Mouse (Mus musculus): Measurements from ENCODE around the gene Hoxb8.

- TF ChIP-seq GATA1 (IDR thresholded peaks at IDR 0.05; ENCODE audit: borderline replicate concordance, low read length) (no peak), FLI1 (IDR thresholded peaks at IDR 0.05; ENCODE audit: low read length) (no peak)
These were observed 41.5 kb upstream of the Hoxb8 start for GRCm38 (mm10) chr11:96240211-96240610.
